Mouse (Mus musculus) small intestine, adult 2 months (tissue): ENCODE measurements at regions not wholly inside any gene's neighbourhood (a gene's known extent, or its start where the extent isn't known, plus 50 kb on each side); places are given as distances from the start of the nearest gene placed in this dataset.

Experiments
- CTCF ChIP-seq: fragments of 200-500 bp; IDR thresholded peaks from 2 replicates; pipeline ENCODE4 v1.5.1; 2012; ENCODE audit warnings: low read depth, mild to moderate bottlenecking, control low read depth, inconsistent platforms, low read length, moderate library complexity, mixed read lengths; ENCODE audit not compliant: insufficient replicate concordance, insufficient read length; ENCODE audit errors: extremely low read depth
- POLR2A ChIP-seq: fragments of 200-500 bp; IDR thresholded peaks from 2 replicates; pipeline ENCODE4 v1.6.1; 2012; ENCODE audit warnings: low read depth, mild to moderate bottlenecking, control low read depth, inconsistent platforms, low read length, moderate library complexity

DNA sequence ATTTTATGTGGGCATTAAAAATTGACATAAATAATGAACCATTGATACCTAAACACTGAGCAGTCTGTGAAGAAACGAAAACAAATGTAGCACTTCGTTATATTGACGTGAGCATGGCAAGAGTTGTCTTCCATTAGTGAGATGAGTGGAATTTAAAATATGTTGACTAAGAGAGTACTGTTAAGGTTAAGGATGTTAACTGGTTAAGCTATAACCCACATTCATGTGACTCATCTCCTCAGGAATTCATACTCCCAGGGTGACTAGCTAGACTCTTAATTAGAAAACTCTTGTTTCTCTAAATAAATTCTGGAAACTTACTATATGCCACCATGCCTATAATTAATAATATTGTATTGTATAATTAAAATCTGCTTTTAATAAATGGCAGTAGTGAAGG lies 376.9 kb downstream of the Ppargc1a start:
- TF ChIP-seq CTCF, result no peak
- TF ChIP-seq POLR2A, result no peak
